In genomic region chr3:156628594-156628993, GRCm38 (mm10) we compare ENCODE assay signal across 13 mouse cellular contexts.
"Had no signal": no experiment of that assay in that cellular context is flagged by ENCODE, and none has a peak within 500 bp of the region (broad histone marks: within the 10 kb centered on the region; RNA-seq: fewer than 3 reads in every experiment).

No protein-coding gene starts in this region.

- H3K4me3 ChIP-seq: kidney, embryonic 15.5 days; left cerebral cortex, adult 2 months; limb, embryonic 10.5 days; liver, embryonic 15.5 days had no signal

- H3K36me3 ChIP-seq: kidney, embryonic 15.5 days; limb, embryonic 10.5 days; liver, embryonic 15.5 days had no signal

- H3K9me3 ChIP-seq: kidney, embryonic 15.5 days; limb, embryonic 10.5 days; liver, embryonic 15.5 days had no signal

- H3K27ac ChIP-seq: kidney, embryonic 15.5 days; left cerebral cortex, adult 2 months; limb, embryonic 10.5 days; liver, embryonic 15.5 days; stomach, postnatal 0 days had no signal

- H3K27me3 ChIP-seq: kidney, embryonic 15.5 days; liver, embryonic 15.5 days had no signal

- ATAC-seq: lung, postnatal 0 days; midbrain, embryonic 16.5 days had no signal

- H3K9ac ChIP-seq: kidney, embryonic 15.5 days; liver, embryonic 15.5 days had no signal

- H3K4me1 ChIP-seq: kidney, embryonic 15.5 days; liver, embryonic 15.5 days had no signal

- H3K4me2 ChIP-seq: kidney, embryonic 15.5 days; liver, embryonic 11.5 days; liver, embryonic 15.5 days had no signal

- DNase-seq: kidney, adult 2 months; kidney, postnatal 14 days; lung, adult 2 months; lung, postnatal 36 days; thymus, postnatal 4 days had no signal
